Mouse (Mus musculus): ENCODE results near the gene Sox14.

The Sox14 gene

DNA sequence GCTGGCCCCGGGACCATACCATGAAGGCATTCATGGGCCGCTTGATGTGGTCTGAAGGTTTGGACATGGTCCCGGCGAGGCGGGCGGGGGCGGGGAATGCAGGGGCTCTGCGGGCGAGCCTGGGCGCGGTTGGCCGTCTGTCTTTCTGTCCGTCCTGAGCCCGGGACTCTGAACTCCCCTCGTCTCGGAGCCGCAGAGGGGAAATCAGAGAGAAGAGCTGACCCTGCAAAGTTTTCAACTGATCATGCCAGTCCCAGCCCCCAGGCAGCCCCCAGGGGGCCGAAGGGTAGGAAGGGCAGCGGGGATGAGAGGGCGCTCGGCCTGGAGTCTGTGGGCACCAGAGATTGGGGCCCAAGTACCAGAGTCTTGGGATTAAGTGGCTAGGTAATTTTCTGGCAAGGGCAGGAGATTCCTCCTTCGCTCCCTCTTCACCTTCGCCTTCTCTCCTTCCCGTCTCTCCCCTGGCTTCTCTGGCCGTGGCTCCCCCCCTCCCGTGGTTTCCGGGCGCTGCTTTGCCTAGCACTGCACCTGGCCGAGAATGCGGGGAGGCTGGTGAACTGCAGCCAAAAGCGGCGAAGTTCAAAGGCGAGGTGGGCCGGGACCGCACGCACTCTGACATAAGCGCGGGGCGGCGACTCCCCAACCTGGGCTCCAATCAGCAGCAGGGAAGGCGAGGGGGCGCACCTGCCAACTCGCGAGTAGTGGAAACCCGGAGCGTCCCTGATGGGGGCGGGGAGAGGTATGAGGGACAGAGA, at the start of gene Sox14:
Sox14 (minus strand) TSS at position 553 of the 755 bp plus-strand sequence.
- Histone ChIP-seq H3K27me3 (ENCODE audit: insufficient read depth, low read length) (peaks cover 94% of the 10 kb centered on the region), H3K9me3 (ENCODE audit: low read length) (peaks cover 6% of the 10 kb centered on the region; the same call in 1 of the 2 replicates), H3K4me3 (replicated peaks; ENCODE audit: low read length) (peak within 1 kb of the TSS; percentile 67), H3K4me1 (replicated peaks; ENCODE audit: low read depth, low read length) (peaks cover 67% of the 10 kb centered on the region), H3K36me3 (ENCODE audit: insufficient read depth, low read length) (no peaks in the 10 kb centered on the region)
- TF ChIP-seq CTCF (conservative IDR thresholded peaks at IDR 0.05; ENCODE audit: low read length) = no peak
- TF ChIP-seq NANOG (IDR thresholded peaks at IDR 0.05; ENCODE audit: borderline replicate concordance, low read length) = no peak
- no peak for TF ChIP-seq POU5F1 (IDR thresholded peaks at IDR 0.05; ENCODE audit: borderline replicate concordance, low read length)

DNA sequence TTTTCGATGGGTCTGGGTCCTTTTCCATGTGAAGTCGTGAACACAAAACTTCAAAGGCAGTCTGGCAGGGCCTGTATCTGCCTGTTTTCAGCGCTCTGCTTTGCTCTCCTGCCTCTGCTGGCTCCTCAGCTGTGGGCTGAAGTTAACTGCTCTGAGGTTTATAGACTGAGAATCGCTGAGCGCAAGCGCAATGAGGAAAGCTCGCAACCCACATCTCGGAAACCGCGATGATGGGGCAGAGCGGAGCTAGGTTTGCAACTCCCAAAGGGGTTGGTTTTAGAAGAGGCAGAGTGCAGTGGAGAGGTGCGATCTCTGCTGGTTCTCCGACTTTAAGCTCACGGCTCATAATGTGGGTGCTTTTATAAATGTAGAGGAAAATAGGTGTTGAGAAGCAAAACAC, 3.3 kb upstream of the Sox14 start:
- peaks cover 36% of the 10 kb centered on the region for H3K4me1 ChIP-seq (replicated peaks; ENCODE audit: low read depth, low read length)
- H3K9me3 ChIP-seq (ENCODE audit: low read length) = peaks cover 6% of the 10 kb centered on the region; the same call in 1 of the 2 replicates
- H3K4me3 ChIP-seq (replicated peaks; ENCODE audit: low read length) = no peak overlapping the region
- no peak for TF ChIP-seq NANOG (IDR thresholded peaks at IDR 0.05; ENCODE audit: borderline replicate concordance, low read length)
- no peak for TF ChIP-seq CTCF (conservative IDR thresholded peaks at IDR 0.05; ENCODE audit: low read length)
- TF ChIP-seq POU5F1 (IDR thresholded peaks at IDR 0.05; ENCODE audit: borderline replicate concordance, low read length) = no peak
- no peaks in the 10 kb centered on the region for H3K36me3 ChIP-seq (ENCODE audit: insufficient read depth, low read length)
- H3K27me3 ChIP-seq (ENCODE audit: insufficient read depth, low read length) = peaks cover 75% of the 10 kb centered on the region

DNA sequence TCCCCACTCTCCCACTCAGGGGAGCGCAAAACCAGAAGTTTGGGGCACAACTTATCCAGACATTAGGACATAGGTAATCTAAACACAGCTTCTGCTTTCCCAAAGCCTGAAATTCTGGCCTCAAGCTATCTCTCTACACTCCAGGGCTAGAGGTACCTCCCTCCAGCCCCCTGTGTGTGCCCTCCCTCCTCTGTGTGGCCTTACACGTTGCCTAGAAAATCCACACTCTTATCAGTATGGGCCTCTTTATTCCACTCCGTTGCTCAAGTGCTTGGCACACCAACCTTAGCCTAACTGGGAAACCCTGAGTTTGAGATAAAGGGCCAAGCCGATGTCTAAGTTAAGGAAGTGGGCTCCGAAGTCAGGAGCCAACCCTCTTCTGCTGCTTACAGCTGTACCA, 2.6 kb upstream of the Sox14 start:
- Histone ChIP-seq H3K4me3 (replicated peaks; ENCODE audit: low read length) (no peak overlapping the region), H3K9me3 (ENCODE audit: low read length) (peaks cover 6% of the 10 kb centered on the region; the same call in 1 of the 2 replicates), H3K4me1 (replicated peaks; ENCODE audit: low read depth, low read length) (peaks cover 39% of the 10 kb centered on the region), H3K27me3 (ENCODE audit: insufficient read depth, low read length) (peaks cover 81% of the 10 kb centered on the region), H3K36me3 (ENCODE audit: insufficient read depth, low read length) (no peaks in the 10 kb centered on the region)
- TF ChIP-seq CTCF (conservative IDR thresholded peaks at IDR 0.05; ENCODE audit: low read length) (no peak), POU5F1 (IDR thresholded peaks at IDR 0.05; ENCODE audit: borderline replicate concordance, low read length) (no peak), NANOG (IDR thresholded peaks at IDR 0.05; ENCODE audit: borderline replicate concordance, low read length) (no peak)

DNA sequence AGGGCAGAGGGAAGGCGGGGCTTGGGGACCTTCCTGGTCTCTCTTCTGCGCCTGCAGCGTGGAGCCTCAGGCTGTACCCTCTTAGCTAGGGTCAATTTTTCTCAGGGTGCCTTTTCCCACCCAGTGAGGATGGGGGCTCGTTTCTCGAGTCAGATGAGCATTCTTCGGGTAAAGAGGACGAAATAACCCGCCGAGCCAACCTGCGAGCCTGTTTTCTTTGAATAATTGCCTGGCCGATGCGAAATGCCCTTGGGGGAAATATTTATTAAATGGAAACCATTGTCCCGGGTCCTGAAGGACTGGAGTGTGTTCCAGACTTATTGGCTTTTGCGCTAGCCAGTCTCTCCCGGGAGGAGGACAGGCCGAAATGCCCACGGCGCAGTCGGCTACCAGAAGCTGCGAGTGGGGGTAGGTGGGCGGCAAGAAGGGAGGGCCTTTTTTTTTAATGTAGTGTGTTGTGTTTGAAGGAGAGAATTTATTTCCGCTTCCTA, 1.1 kb upstream of the Sox14 start:
- peaks cover 88% of the 10 kb centered on the region for H3K27me3 ChIP-seq (ENCODE audit: insufficient read depth, low read length)
- no peaks in the 10 kb centered on the region for H3K36me3 ChIP-seq (ENCODE audit: insufficient read depth, low read length)
- H3K4me1 ChIP-seq (replicated peaks; ENCODE audit: low read depth, low read length) = peaks cover 54% of the 10 kb centered on the region
- peaks cover 6% of the 10 kb centered on the region; the same call in 1 of the 2 replicates for H3K9me3 ChIP-seq (ENCODE audit: low read length)
- TF ChIP-seq NANOG (IDR thresholded peaks at IDR 0.05; ENCODE audit: borderline replicate concordance, low read length) (no peak), CTCF (conservative IDR thresholded peaks at IDR 0.05; ENCODE audit: low read length) (no peak), POU5F1 (IDR thresholded peaks at IDR 0.05; ENCODE audit: borderline replicate concordance, low read length) (no peak)
- peak overlapping the region; percentile 67; the same call in 1 of the 2 replicates for H3K4me3 ChIP-seq (replicated peaks; ENCODE audit: low read length)

DNA sequence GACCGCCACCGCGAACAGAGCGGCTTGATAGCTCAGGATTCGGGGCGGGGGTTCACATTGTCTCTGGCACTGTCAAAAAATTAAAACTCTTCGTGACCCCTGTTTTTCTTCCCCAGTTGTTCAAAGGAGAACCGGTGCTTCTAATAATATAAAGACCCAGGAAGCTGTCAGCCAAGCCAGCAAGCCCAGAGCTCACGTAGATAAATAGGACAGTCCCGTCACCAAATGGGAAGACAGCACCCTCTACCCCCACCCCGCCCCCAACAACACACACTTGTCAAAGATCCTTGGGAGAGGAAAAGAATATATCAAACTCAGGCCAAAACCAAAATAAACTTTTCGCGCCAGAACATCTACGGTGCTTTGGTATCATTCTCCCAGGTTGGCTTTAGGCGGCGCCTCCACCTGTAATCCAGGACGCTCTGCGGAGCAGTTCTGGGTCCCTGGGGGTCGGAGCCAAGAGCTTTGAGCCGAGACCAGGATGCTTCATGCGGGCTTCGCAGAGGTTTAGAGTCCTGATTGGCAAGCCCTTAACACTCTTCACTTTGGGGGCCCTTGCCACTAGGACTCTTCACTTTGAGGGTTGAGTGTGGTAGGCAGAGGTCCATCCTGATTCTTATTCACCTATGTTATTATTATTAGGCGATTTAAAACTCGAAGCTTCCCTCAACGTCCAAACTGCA, 544 bp upstream of the Sox14 start:
- Histone ChIP-seq H3K36me3 (ENCODE audit: insufficient read depth, low read length) (no peaks in the 10 kb centered on the region), H3K4me3 (replicated peaks; ENCODE audit: low read length) (peak overlapping the region; percentile 67), H3K4me1 (replicated peaks; ENCODE audit: low read depth, low read length) (peaks cover 60% of the 10 kb centered on the region), H3K27me3 (ENCODE audit: insufficient read depth, low read length) (peaks cover 88% of the 10 kb centered on the region), H3K9me3 (ENCODE audit: low read length) (peaks cover 6% of the 10 kb centered on the region; the same call in 1 of the 2 replicates)
- no peak for TF ChIP-seq POU5F1 (IDR thresholded peaks at IDR 0.05; ENCODE audit: borderline replicate concordance, low read length)
- no peak for TF ChIP-seq CTCF (conservative IDR thresholded peaks at IDR 0.05; ENCODE audit: low read length)
- no peak for TF ChIP-seq NANOG (IDR thresholded peaks at IDR 0.05; ENCODE audit: borderline replicate concordance, low read length)

DNA sequence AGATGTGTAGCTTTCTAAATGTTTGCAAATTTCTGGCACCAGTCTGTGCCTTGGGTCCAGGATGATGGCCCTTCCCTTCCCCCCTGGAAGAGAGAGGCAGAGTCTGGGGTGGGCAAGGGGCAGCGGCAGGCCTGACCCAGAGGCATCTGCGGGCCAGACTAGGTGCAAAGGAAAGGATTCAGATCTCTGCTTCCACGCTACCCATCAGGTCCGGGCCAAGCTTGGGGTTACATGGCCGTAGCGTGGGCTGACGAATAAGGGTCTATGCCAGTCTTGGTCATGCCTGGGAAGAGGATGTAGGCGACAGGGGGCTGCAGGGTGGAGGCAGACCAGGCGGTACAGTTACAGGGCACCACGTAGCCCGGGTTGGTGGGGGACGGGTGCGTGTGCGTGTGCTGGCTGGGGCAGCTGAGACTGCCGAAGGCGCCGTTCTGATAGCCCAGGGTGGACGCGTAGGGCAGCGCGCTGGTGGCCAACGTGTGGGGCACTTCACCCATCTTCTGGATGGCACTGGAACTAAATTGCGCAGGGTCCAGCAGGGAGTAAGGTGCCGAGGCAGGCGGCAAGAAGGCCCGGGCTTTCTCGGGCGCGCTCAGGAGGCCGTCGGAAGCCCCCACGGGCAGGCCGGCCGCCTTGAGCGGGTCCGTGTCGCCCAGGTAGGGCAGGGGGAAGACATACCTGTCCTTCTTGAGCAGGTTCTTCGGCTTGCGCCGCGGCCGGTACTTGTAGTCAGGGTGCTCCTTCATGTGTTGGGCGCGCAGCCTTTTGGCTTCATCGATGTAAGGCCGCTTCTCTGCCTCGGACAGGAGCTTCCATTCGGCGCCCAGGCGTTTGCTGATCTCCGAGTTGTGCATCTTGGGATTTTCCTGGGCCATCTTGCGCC, 994 bp downstream of the Sox14 start:
- H3K36me3 ChIP-seq (ENCODE audit: insufficient read depth, low read length) = no peaks in the 10 kb centered on the region
- H3K9me3 ChIP-seq (ENCODE audit: low read length) = peaks cover 6% of the 10 kb centered on the region; the same call in 1 of the 2 replicates
- peak overlapping the region; percentile 67 for H3K4me3 ChIP-seq (replicated peaks; ENCODE audit: low read length)
- H3K27me3 ChIP-seq (ENCODE audit: insufficient read depth, low read length) = peaks cover 98% of the 10 kb centered on the region
- peaks cover 75% of the 10 kb centered on the region for H3K4me1 ChIP-seq (replicated peaks; ENCODE audit: low read depth, low read length)
- no peak for TF ChIP-seq NANOG (IDR thresholded peaks at IDR 0.05; ENCODE audit: borderline replicate concordance, low read length)
- TF ChIP-seq POU5F1 (IDR thresholded peaks at IDR 0.05; ENCODE audit: borderline replicate concordance, low read length) = no peak

DNA sequence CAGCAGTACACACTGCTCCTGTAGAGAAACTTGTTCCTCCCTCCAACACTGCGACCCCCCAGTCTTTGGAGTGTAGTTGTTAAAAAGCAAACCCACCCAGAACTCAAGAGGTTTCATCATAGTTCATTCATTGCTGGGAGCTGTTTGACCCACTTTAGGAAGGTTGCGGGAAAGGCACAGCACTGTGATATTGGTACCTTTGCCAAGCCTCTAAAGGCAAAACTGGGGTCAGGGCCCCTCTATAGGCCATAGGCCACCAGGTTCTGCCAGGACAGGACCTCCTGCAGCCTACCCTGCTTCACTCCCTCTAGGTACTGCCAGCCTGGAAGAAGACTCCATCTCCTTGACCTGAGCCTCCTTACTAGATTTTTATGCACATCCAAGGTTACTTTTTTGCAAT, 2.2 kb downstream of the Sox14 start:
- H3K9me3 ChIP-seq (ENCODE audit: low read length) = peaks cover 1% of the 10 kb centered on the region; the same call in 1 of the 2 replicates
- TF ChIP-seq NANOG (IDR thresholded peaks at IDR 0.05; ENCODE audit: borderline replicate concordance, low read length) (no peak), POU5F1 (IDR thresholded peaks at IDR 0.05; ENCODE audit: borderline replicate concordance, low read length) (no peak), CTCF (conservative IDR thresholded peaks at IDR 0.05; ENCODE audit: low read length) (no peak)
- peaks cover 84% of the 10 kb centered on the region for H3K4me1 ChIP-seq (replicated peaks; ENCODE audit: low read depth, low read length)
- peaks cover 99% of the 10 kb centered on the region for H3K27me3 ChIP-seq (ENCODE audit: insufficient read depth, low read length)
- H3K36me3 ChIP-seq (ENCODE audit: insufficient read depth, low read length) = no peaks in the 10 kb centered on the region
- no peak overlapping the region for H3K4me3 ChIP-seq (replicated peaks; ENCODE audit: low read length)
